Mouse (Mus musculus): ENCODE results near the gene Nuak1.
A peak's percentile ranks its signal among the peaks of the same experiment; 100 is the strongest.

Nuak1 gene

GRCm38 (mm10) chr10:84447411-84447821 lies 7.0 kb upstream of the Nuak1 start:
- no peak for DNase-seq (ENCODE audit: low spot score in 2 of 2)

- DNase-seq (ENCODE audit: low spot score in 2 of 2) = no peak
Observed at GRCm38 (mm10) chr10:84446661-84447060, 6.3 kb upstream of the Nuak1 start.

GRCm38 (mm10) chr10:84444396-84444795 lies 4.0 kb upstream of the Nuak1 start:
- DNase-seq (ENCODE audit: low spot score in 2 of 2) = no peak

GRCm38 (mm10) chr10:84441846-84442245 lies 1.4 kb upstream of the Nuak1 start:
- DNase-seq (ENCODE audit: low spot score in 2 of 2) = no peak

- DNase-seq (ENCODE audit: low spot score in 2 of 2) = no peak
Observed at GRCm38 (mm10) chr10:84441434-84441785, 1.0 kb upstream of the Nuak1 start.

GRCm38 (mm10) chr10:84440181-84440540 lies 236 bp downstream of the Nuak1 start:
- no peak for DNase-seq (ENCODE audit: low spot score in 2 of 2)

- no peak for DNase-seq (ENCODE audit: low spot score in 2 of 2)
Observed at GRCm38 (mm10) chr10:84439228-84439596, 1.2 kb downstream of the Nuak1 start.

- DNase-seq (ENCODE audit: low spot score in 2 of 2) = no peak
Observed at GRCm38 (mm10) chr10:84438466-84439227, 1.8 kb downstream of the Nuak1 start.

- DNase-seq (ENCODE audit: low spot score in 2 of 2) = peak; percentile 86 to 90
Observed at GRCm38 (mm10) chr10:84438049-84438422, 2.4 kb downstream of the Nuak1 start.

- DNase-seq (ENCODE audit: low spot score in 2 of 2) = peak in 1 of 2 experiments; percentile 29
Observed at GRCm38 (mm10) chr10:84437166-84438048, 3.0 kb downstream of the Nuak1 start.

- DNase-seq (ENCODE audit: low spot score in 2 of 2) = no peak
Observed at GRCm38 (mm10) chr10:84435930-84436329, 4.5 kb downstream of the Nuak1 start.

- no peak for DNase-seq (ENCODE audit: low spot score in 2 of 2)
Observed at GRCm38 (mm10) chr10:84433193-84433801, 7.1 kb downstream of the Nuak1 start.

- DNase-seq (ENCODE audit: low spot score in 2 of 2) = no peak
Observed at GRCm38 (mm10) chr10:84424374-84424773, 16.0 kb downstream of the Nuak1 start.

GRCm38 (mm10) chr10:84423903-84424302 lies 16.5 kb downstream of the Nuak1 start:
- peak; percentile 19 to 29 for DNase-seq (ENCODE audit: low spot score in 2 of 2)

GRCm38 (mm10) chr10:84420589-84420988 lies 19.8 kb downstream of the Nuak1 start:
- no peak for DNase-seq (ENCODE audit: low spot score in 2 of 2)

- no peak for DNase-seq (ENCODE audit: low spot score in 2 of 2)
Observed at GRCm38 (mm10) chr10:84418421-84418820, 22.0 kb downstream of the Nuak1 start.

- no peak for DNase-seq (ENCODE audit: low spot score in 2 of 2)
Observed at GRCm38 (mm10) chr10:84416752-84417151, 23.6 kb downstream of the Nuak1 start.

- DNase-seq (ENCODE audit: low spot score in 2 of 2) = no peak
Observed at GRCm38 (mm10) chr10:84414981-84415700, 25.3 kb downstream of the Nuak1 start.

- DNase-seq (ENCODE audit: low spot score in 2 of 2) = no peak
Observed at GRCm38 (mm10) chr10:84413310-84413709, 27.1 kb downstream of the Nuak1 start.

- no peak for DNase-seq (ENCODE audit: low spot score in 2 of 2)
Observed at GRCm38 (mm10) chr10:84412326-84412962, 28.0 kb downstream of the Nuak1 start.

Measured in spleen, postnatal 36 days (tissue).